Mouse (Mus musculus) lung, embryonic 15.5 days (tissue): ENCODE measurements around the gene Spats2l. TPM values are rescaled to one million over a fixed set of nuclear protein-coding genes. Genes with fewer than 3 reads are reported as not detected.

ENCODE experiments used
- ATAC-seq: fragments of 200-750 bp; cut with Nextera tagmentation; 2 replicates; pipeline ENCODE4 v1.8.0; 2017; ENCODE audit warnings: moderate number of reproducible peaks, borderline replicate concordance; ENCODE audit not compliant: low FRiP score, low TSS enrichment; ENCODE audit errors: extremely low read depth
- H3K27ac ChIP-seq: fragments of 300-500 bp; sonication (generic); 2 replicates; pipeline ENCODE4 v1.5.1; 2015; ENCODE audit warnings: moderate library complexity, mild to moderate bottlenecking, inconsistent platforms
- H3K27me3 ChIP-seq: fragments of 300-500 bp; sonication (generic); 2 replicates; pipeline ENCODE4 v1.6.1; 2015; ENCODE audit warnings: inconsistent platforms
- H3K36me3 ChIP-seq: fragments of 300-500 bp; sonication (generic); 2 replicates; pipeline ENCODE4 v1.6.1; 2015; ENCODE audit warnings: inconsistent platforms
- H3K4me1 ChIP-seq: fragments of 300-500 bp; sonication (generic); 2 replicates; pipeline ENCODE4 v1.6.1; 2015; ENCODE audit warnings: inconsistent platforms
- H3K4me2 ChIP-seq: fragments of 300-500 bp; sonication (generic); 2 replicates; pipeline ENCODE4 v1.6.1; 2015; ENCODE audit warnings: inconsistent platforms, mild to moderate bottlenecking, moderate library complexity
- H3K4me3 ChIP-seq: fragments of 300-500 bp; sonication (generic); 2 replicates; pipeline ENCODE4 v1.5.1; 2015; ENCODE audit warnings: mild to moderate bottlenecking, inconsistent platforms
- H3K9ac ChIP-seq: fragments of 300-500 bp; sonication (generic); 2 replicates; pipeline ENCODE4 v1.6.1; 2015; ENCODE audit warnings: inconsistent platforms
- H3K9me3 ChIP-seq: fragments of 300-500 bp; sonication (generic); 2 replicates; pipeline ENCODE4 v1.6.1; 2016; ENCODE audit warnings: inconsistent platforms
- WGBS: fragments of 180-500 bp; shearing (Covaris S2); methylation state at CpG from one replicate; pipeline ENCODE4 v1.1.7; 2015; 5-methylcytosine and 5-hydroxymethylcytosine counted together
- polyA plus RNA-seq: library from polyadenylated mRNA; unstranded; fragments of >200 nt; fragmentation: Nextera tagmentation; extraction: Ambion mirVana; gene quantifications from 2 replicates; pipeline ENCODE4 v1.2.1, GENCODE M21; 2015

The Spats2l gene
- polyA plus RNA-seq = 73.7 and 79.6 TPM in 2 replicates

DNA sequence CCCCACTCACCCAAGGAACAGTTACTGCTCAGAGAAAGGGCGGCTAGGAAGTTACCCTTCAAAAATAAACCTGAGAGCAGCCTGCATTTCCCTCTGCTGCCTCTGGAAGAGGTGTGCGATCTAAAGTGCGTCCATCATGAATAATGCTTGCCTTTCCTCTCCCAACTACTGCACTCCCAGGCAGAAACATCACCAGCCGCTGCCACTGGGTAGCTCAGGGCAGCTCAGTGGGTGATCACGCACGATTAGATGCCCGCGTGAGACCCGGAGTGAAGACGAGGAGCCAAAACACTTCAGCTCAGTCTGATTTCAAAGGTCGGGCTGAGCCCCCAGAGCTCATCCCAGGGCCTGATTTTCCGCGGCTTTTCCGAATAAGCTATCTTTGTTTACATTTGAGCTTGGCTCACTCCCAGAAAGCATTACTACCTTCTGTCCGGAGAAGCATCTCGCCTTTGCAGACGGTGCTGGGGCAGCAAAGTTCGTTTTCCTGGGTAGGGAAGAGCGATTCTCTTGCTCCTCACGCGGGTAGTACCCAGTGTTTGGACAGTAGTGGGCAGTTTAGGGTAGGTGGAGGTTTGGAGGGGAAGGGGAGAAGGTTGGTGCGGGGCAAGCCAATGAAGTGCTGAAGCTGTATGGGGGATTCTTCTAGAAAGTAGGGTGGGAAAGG, at the start of gene Spats2l:
Spats2l (plus strand) TSS at position 162 of the 667 bp plus-strand sequence.
- Histone ChIP-seq H3K4me3 (peak within 1 kb of the TSS; percentile 66), H3K4me2 (peak within 1 kb of the TSS; percentile 85), H3K27me3 (no peaks in the 10 kb centered on the region), H3K27ac (peak within 1 kb of the TSS; percentile 94), H3K9ac (peak within 1 kb of the TSS; percentile 79), H3K36me3 (no peaks in the 10 kb centered on the region), H3K4me1 (peaks cover 20% of the 10 kb centered on the region), H3K9me3 (no peaks in the 10 kb centered on the region)
- WGBS = under 1% methylated on average over 22 of the region's 22 CpGs
- ATAC-seq = peak; percentile 68

GRCm38 (mm10) chr1:57725268-57725667, 48.7 kb upstream of the Spats2l start:
- Histone ChIP-seq H3K9me3 (no peaks in the 10 kb centered on the region), H3K4me1 (no peaks in the 10 kb centered on the region), H3K27ac (no peak overlapping the region), H3K9ac (no peak overlapping the region), H3K27me3 (no peaks in the 10 kb centered on the region), H3K4me2 (no peak overlapping the region), H3K4me3 (no peak overlapping the region), H3K36me3 (no peaks in the 10 kb centered on the region)
- 84% methylated on average over 5 of the region's 5 CpGs for WGBS
- no peak for ATAC-seq

- Histone ChIP-seq H3K4me1 (peaks cover 6% of the 10 kb centered on the region; the same call in 1 of the 2 replicates), H3K36me3 (no peaks in the 10 kb centered on the region), H3K4me3 (no peak overlapping the region), H3K9me3 (no peaks in the 10 kb centered on the region), H3K27ac (no peak overlapping the region), H3K4me2 (no peak overlapping the region), H3K9ac (no peak overlapping the region), H3K27me3 (no peaks in the 10 kb centered on the region)
- 59% methylated on average over 4 of the region's 4 CpGs for WGBS
- no peak for ATAC-seq
Measured at GRCm38 (mm10) chr1:57735877-57736276, 38.1 kb upstream of the Spats2l start.

GRCm38 (mm10) chr1:57741740-57742139, 32.2 kb upstream of the Spats2l start:
- Histone ChIP-seq H3K27ac (peak overlapping the region; percentile 2; the same call in 1 of the 2 replicates), H3K4me2 (no peak overlapping the region), H3K36me3 (no peaks in the 10 kb centered on the region), H3K9me3 (no peaks in the 10 kb centered on the region), H3K4me1 (peaks cover 24% of the 10 kb centered on the region), H3K4me3 (no peak overlapping the region), H3K9ac (no peak overlapping the region), H3K27me3 (no peaks in the 10 kb centered on the region)
- peak; percentile 65; the same call in 1 of the 2 replicates for ATAC-seq
- 52% methylated on average over 8 of the region's 8 CpGs for WGBS

- H3K27me3 ChIP-seq = no peaks in the 10 kb centered on the region
- 75% methylated on average over 2 of the region's 2 CpGs for WGBS
Measured at GRCm38 (mm10) chr1:57742266-57742665, 31.7 kb upstream of the Spats2l start.

GRCm38 (mm10) chr1:57751781-57752180, 22.2 kb upstream of the Spats2l start:
- WGBS = 34% methylated on average over 3 of the region's 3 CpGs
- Histone ChIP-seq H3K4me3 (no peak overlapping the region), H3K9ac (no peak overlapping the region), H3K4me1 (peaks cover 2% of the 10 kb centered on the region; the same call in 1 of the 2 replicates), H3K4me2 (no peak overlapping the region), H3K27me3 (no peaks in the 10 kb centered on the region), H3K27ac (no peak overlapping the region), H3K36me3 (no peaks in the 10 kb centered on the region), H3K9me3 (no peaks in the 10 kb centered on the region)
- ATAC-seq = no peak

More at GRCm38 (mm10) chr1:57742266-57742665, 31.7 kb upstream of the Spats2l start:
- no peak for ATAC-seq
- Histone ChIP-seq H3K36me3 (no peaks in the 10 kb centered on the region), H3K4me3 (no peak overlapping the region), H3K4me1 (peaks cover 24% of the 10 kb centered on the region), H3K4me2 (no peak overlapping the region), H3K9me3 (no peaks in the 10 kb centered on the region), H3K9ac (no peak overlapping the region), H3K27ac (no peak overlapping the region)

DNA sequence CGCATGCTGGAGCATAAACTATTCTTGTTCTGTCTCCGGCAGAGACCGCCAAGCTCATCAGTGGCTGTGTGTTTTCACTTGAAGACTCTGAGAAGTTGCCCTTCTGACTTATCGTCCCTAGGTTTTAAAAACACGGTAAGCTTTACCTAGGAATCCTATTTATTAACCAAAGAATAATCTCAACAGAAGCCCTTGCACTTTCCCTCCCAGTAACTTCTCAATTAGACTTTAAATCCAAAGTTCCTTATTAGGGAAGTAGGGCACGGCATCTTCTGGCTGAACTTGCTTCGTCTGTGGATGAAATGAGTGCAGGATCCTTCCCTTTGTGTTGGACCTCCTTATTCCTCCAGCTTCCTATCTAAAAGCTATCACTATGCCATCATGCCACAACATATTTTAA, 7.6 kb upstream of the Spats2l start:
- Histone ChIP-seq H3K4me2 (no peak overlapping the region), H3K4me1 (no peaks in the 10 kb centered on the region), H3K9ac (no peak overlapping the region), H3K27ac (no peak overlapping the region), H3K4me3 (no peak overlapping the region), H3K36me3 (no peaks in the 10 kb centered on the region), H3K27me3 (no peaks in the 10 kb centered on the region), H3K9me3 (no peaks in the 10 kb centered on the region)
- 85% methylated on average over 7 of the region's 7 CpGs for WGBS
- no peak for ATAC-seq

DNA sequence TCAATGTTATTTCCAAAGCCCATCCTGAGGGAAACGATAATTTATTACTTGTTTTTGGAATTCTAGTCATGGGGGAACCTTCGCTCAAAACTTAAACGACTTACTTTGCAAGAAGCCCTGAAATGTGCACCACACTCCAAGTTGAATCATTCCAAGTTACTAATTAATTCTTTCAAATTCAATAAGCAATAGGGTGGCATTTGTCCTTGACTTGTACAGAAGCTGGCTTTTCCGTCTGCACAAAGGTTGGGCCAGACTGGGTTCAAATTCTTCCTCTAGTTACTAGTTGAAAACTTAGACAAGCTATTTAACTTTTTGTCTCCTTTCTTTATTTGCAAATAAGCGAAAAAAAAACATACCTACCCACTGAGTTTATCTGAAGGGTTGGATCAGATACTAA, 636 bp upstream of the Spats2l start:
- no peak overlapping the region for H3K9ac ChIP-seq
- H3K4me1 ChIP-seq = peaks cover 20% of the 10 kb centered on the region
- 0 out of 2 replicates have a peak overlapping the region, but pooled peaks have one; percentile 94 for H3K27ac ChIP-seq
- H3K27me3 ChIP-seq = no peaks in the 10 kb centered on the region
- 76% methylated on average over 5 of the region's 5 CpGs for WGBS
- peak overlapping the region; percentile 66; the same call in 1 of the 2 replicates for H3K4me3 ChIP-seq
- H3K9me3 ChIP-seq = no peaks in the 10 kb centered on the region
- H3K4me2 ChIP-seq = peak overlapping the region; percentile 85; the same call in 1 of the 2 replicates
- H3K36me3 ChIP-seq = no peaks in the 10 kb centered on the region
- ATAC-seq = no peak

DNA sequence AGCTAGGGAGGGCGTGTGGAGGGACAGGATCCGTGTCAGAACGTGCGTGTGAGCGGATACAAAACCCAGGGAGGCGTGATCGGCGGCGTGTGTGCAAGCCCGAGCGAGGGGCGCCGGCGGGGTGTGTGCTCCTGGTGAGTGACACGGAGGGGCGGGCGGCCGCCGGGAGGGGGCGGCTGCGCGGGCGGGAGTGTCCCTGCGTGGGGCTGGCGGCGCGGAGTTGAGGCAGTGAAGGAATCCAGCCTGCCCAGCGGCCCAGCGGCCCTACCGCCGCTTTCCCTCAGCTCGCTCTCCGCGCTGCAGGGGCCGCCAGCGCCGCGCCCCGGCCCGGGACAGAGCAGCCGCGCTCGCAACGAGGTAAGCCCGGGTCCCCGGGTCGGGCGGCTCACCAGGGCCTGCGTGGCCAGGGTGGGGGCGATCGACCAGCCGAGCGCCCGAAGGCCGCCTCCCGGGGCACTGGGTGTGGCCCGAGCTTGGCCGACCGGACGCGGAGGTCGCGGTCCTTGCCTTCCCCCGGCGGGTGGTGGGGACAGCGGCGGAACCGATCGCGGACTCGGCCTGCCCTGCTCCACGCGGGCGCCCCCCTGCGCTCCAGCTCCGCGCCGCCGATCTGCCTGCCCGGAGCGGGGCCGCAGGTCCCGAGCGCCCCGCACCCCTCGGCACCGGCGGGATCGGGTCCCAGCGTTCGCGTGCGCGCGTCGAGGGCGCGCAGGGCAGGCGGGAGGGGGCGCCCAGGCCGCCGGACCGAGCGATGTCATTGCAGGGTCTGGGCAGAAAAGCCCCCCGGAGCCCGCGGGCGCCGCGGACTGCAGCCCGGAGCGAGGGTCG, 920 bp downstream of the Spats2l start:
- Histone ChIP-seq H3K27me3 (no peaks in the 10 kb centered on the region), H3K9me3 (no peaks in the 10 kb centered on the region), H3K9ac (peak overlapping the region; percentile 79), H3K27ac (peak overlapping the region; percentile 94), H3K4me2 (peak overlapping the region; percentile 85), H3K4me1 (peaks cover 20% of the 10 kb centered on the region), H3K36me3 (no peaks in the 10 kb centered on the region), H3K4me3 (peak overlapping the region; percentile 66)
- ATAC-seq = peak; percentile 86
- WGBS = under 1% methylated on average over 97 of the region's 113 CpGs

DNA sequence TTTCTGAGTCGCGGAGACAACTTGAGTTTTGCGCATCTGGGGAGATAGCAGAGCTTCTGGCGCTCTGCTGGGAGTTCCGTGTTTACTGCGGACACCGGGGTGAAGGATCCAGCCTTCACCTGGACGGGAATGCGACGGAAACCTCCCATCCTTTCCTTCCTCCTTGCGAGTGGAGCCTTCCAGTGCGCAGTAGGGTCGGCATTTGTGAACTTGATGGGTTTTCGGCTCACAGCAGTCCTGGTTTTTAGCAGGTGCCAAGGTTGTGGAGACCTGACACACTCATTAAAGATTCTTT, 1.5 kb downstream of the Spats2l start:
- Histone ChIP-seq H3K4me1 (peaks cover 20% of the 10 kb centered on the region), H3K27me3 (no peaks in the 10 kb centered on the region), H3K9ac (peak overlapping the region; percentile 79), H3K9me3 (no peaks in the 10 kb centered on the region), H3K4me2 (peak overlapping the region; percentile 85), H3K4me3 (peak overlapping the region; percentile 66), H3K36me3 (no peaks in the 10 kb centered on the region), H3K27ac (peak overlapping the region; percentile 94)
- ATAC-seq = no peak
- WGBS = under 1% methylated on average over 14 of the region's 14 CpGs

DNA sequence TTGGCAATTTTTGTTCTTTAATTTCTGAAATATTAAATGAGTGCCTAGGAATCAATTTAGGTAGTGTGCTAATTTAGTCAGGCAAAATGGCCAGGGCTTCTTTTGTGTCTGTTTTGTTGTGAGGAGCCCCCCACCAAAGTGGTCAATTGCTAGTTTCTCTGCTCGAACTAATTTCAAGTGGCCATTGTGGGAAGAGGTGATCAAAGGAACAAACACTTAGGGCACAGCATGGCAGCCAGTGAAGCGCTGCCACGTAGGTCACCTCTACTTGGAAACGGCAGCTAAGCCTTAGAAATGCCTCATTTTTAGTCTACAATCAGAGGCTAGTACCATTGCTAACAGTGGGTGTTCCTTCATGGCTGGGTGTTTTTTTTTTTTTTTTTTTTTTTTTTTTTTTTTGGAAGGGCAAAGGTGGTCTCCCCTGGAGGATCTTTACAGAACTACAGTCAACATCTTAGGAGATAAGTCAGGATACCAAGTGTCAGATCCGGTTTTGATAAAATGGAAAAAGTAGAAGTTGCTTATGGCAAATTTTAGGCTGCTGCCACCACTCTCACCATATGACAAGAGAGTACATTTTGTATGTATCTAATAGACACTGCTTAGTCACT, 2.8 kb downstream of the Spats2l start:
- no peaks in the 10 kb centered on the region for H3K9me3 ChIP-seq
- H3K27me3 ChIP-seq = no peaks in the 10 kb centered on the region
- no peaks in the 10 kb centered on the region for H3K36me3 ChIP-seq
- WGBS = 48% methylated on average over 5 of the region's 5 CpGs
- no peak overlapping the region for H3K9ac ChIP-seq
- H3K4me1 ChIP-seq = peaks cover 20% of the 10 kb centered on the region
- no peak overlapping the region for H3K4me3 ChIP-seq
- no peak overlapping the region for H3K27ac ChIP-seq
- ATAC-seq = no peak
- peak overlapping the region; percentile 85; the same call in 1 of the 2 replicates for H3K4me2 ChIP-seq
